Mouse (Mus musculus) forebrain, postnatal 0 days (tissue): ENCODE results near the gene Cers5. TPM values are rescaled to one million over a fixed set of nuclear protein-coding genes. Genes with fewer than 3 reads are reported as not detected.
A peak's percentile ranks its signal among the peaks of the same experiment; 100 is the strongest.

Source experiments
- ATAC-seq: fragments of 200-750 bp; cut with Nextera tagmentation; 2 replicates; pipeline ENCODE4 v1.8.0; 2017; ENCODE audit warnings: mild to moderate bottlenecking, moderate library complexity
- DNase-seq: peaks from one replicate; pipeline ENCODE4 v3.0.0-alpha.2; 2015
- H3K27ac ChIP-seq: fragments of 300-500 bp; sonication (generic); 2 replicates; pipeline ENCODE4 v1.5.1; 2014; ENCODE audit warnings: low read depth, mild to moderate bottlenecking, antibody characterized with exemption, low read length, moderate library complexity, mixed read lengths
- H3K27me3 ChIP-seq: fragments of 300-500 bp; sonication (generic); 2 replicates; pipeline ENCODE4 v1.6.1; 2014; ENCODE audit warnings: mild to moderate bottlenecking, low read length, mixed read lengths; ENCODE audit not compliant: insufficient read depth
- H3K36me3 ChIP-seq: fragments of 300-500 bp; sonication (generic); 2 replicates; pipeline ENCODE4 v1.6.1; 2014; ENCODE audit warnings: mild to moderate bottlenecking, moderate library complexity; ENCODE audit not compliant: insufficient read depth
- H3K4me1 ChIP-seq: fragments of 300-500 bp; sonication (generic); 2 replicates; pipeline ENCODE4 v1.6.1; 2014; ENCODE audit warnings: antibody characterized with exemption; ENCODE audit not compliant: insufficient read depth
- H3K4me2 ChIP-seq: fragments of 300-500 bp; sonication (generic); 2 replicates; pipeline ENCODE4 v1.6.1; 2014; ENCODE audit warnings: low read depth, mild to moderate bottlenecking, moderate library complexity
- H3K4me3 ChIP-seq: fragments of 300-500 bp; sonication (generic); 2 replicates; pipeline ENCODE4 v1.5.1; 2014; ENCODE audit warnings: low read depth, low read length, mixed read lengths
- H3K9ac ChIP-seq: fragments of 300-500 bp; sonication (generic); 2 replicates; pipeline ENCODE4 v1.6.1; 2014; ENCODE audit warnings: mild to moderate bottlenecking
- H3K9me3 ChIP-seq: fragments of 300-500 bp; sonication (generic); 2 replicates; pipeline ENCODE4 v1.6.1; 2016; ENCODE audit warnings: low read length
- CTCF ChIP-seq: sonication (generic); IDR thresholded peaks from 2 replicates; pipeline ENCODE4 v1.5.1; 2016; ENCODE audit warnings: antibody characterized with exemption, control low read depth, low read depth
- WGBS: fragments of 180-500 bp; shearing (Covaris S2); extraction: QIAGEN DNeasy Blood & Tissue Kit; methylation state at CpG from one replicate; pipeline ENCODE4 v1.1.7; 2014; 5-methylcytosine and 5-hydroxymethylcytosine counted together
- polyA plus RNA-seq: library from polyadenylated mRNA; unstranded; fragments of >200 nt; fragmentation: Nextera tagmentation; extraction: Ambion mirVana; gene quantifications from 2 replicates; pipeline ENCODE4 v1.2.1, GENCODE M21; 2015
- total RNA-seq: library from RNA; depleted of rRNA; stranded (reverse); fragments of >200 nt; gene quantifications from 2 replicates; pipeline ENCODE4 v1.2.3, GENCODE M21; 2014

Gene Cers5
- total and polyA plus RNA-seq, 2 experiments from 2014 or later = 76.8 to 99.2 TPM

DNA sequence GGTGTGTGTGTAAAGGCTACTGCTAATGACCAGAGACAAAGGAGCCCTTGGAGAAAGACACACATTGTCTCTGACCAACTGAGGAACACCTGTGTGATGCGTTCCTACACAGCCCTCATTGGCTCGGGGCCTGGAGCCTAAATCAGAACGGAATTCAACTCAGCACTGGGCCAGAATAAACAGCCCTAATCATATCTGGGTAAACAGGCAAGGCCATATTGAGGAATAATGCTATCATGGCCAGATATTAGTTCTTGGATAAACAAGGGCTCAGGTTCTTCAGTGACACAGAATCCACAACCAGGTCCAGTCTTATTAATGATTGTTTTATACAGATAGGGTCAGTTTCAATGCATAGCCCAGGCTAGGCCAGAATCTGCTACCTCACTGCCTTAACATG lies 18.3 kb upstream of the Cers5 start:
- no peak for TF ChIP-seq CTCF
- Histone ChIP-seq H3K27me3 (no peaks in the 10 kb centered on the region), H3K4me1 (no peaks in the 10 kb centered on the region), H3K27ac (no peak overlapping the region), H3K9me3 (no peaks in the 10 kb centered on the region), H3K36me3 (no peaks in the 10 kb centered on the region), H3K9ac (no peak overlapping the region), H3K4me2 (no peak overlapping the region), H3K4me3 (no peak overlapping the region)
- ATAC-seq (no peak), DNase-seq (no peak)
- 79% methylated on average over 3 of the region's 3 CpGs for WGBS

DNA sequence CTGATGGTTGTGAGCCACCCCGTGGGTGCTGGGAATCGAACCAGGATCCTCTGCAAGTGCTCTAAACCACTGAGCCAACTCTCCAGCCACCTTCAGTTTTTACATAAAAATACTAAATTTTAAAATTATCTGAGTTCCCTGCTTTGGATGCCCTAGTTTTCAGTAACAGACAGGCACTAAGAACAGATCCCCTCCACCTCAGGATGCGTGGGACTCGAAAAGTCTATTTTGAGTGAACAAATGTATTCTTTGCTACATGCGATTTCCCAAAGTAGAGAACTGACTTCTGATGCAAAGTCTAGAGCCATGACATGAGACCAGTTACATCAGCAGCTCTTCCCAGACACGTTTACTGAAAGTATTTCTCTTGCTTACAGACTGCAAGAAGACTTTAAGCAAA lies 17.8 kb upstream of the Cers5 start:
- DNase-seq = no peak
- ATAC-seq = no peak
- Histone ChIP-seq H3K36me3 (no peaks in the 10 kb centered on the region), H3K9me3 (no peaks in the 10 kb centered on the region), H3K27ac (no peak overlapping the region), H3K4me2 (no peak overlapping the region), H3K9ac (no peak overlapping the region), H3K27me3 (no peaks in the 10 kb centered on the region), H3K4me3 (no peak overlapping the region), H3K4me1 (no peaks in the 10 kb centered on the region)
- TF ChIP-seq CTCF = no peak
- WGBS = 93% methylated on average over 6 of the region's 6 CpGs

DNA sequence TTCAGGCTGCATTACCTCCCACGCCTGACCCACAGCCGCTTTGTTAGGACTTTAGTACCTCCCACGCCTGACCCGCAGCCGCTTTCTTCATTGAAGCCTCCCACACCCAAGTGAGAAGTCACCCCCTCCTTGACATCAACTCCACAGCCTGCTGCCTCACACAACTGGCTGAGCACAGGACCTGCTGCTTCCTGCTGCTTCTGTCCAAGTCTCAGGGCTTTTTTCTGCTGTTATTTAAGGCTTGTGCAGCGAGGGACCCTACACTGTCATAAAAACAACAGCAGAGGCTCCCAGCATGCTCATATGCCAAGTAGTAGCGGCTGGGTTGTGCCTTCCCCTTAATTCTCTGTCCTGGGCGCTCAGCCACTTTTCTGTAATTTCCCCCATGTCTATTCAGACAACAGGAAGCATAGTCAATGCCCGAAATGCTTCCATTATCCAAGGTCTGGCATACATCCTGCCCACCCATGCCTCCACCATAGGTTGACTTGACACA lies 15.0 kb upstream of the Cers5 start:
- Histone ChIP-seq H3K4me2 (0 out of 2 replicates have a peak overlapping the region, but pooled peaks have one; percentile 8), H3K36me3 (0 out of 2 replicates have a peak, but pooled peaks cover 2% of the 10 kb centered on the region), H3K4me1 (no peaks in the 10 kb centered on the region), H3K9me3 (no peaks in the 10 kb centered on the region), H3K9ac (no peak overlapping the region), H3K4me3 (no peak overlapping the region), H3K27me3 (no peaks in the 10 kb centered on the region), H3K27ac (peak overlapping the region; percentile 75)
- no peak for TF ChIP-seq CTCF
- WGBS = 42% methylated on average over 9 of the region's 9 CpGs
- DNase-seq (peak; percentile 69), ATAC-seq (peak; percentile 92)

DNA sequence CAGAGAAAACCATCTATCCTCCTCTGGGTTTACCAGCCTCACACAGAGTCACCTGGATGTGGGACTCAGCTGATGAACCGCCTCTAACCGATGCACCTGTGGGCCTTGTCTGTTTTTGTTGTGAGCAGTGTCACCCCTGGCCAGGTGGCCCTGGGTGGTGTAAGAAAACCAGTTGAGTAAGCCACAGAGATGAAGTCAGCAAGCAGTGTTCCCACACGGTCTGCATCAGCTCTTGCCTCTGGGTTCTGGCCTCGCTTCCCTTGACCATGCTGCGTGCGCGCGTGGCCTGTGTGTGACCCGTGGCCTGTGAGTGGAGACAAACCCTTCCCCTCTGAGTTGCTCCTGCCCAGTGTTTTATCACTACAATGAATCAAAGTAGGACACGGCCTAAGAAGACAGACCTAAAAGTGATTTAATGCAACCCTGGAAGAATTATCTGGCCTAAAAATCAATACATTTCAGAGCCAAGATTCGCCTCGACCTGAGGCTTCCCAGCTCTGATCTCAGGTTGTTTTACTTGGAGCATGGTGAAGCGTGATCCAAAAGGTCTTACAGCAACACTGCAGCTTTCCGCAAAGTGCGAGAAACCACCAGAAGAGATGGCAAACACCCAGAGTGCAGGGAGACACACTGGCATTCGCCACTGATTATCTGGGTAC lies 6.1 kb upstream of the Cers5 start:
- 94% methylated on average over 16 of the region's 16 CpGs for WGBS
- Histone ChIP-seq H3K27me3 (no peaks in the 10 kb centered on the region), H3K9me3 (no peaks in the 10 kb centered on the region), H3K4me3 (no peak overlapping the region), H3K9ac (no peak overlapping the region), H3K4me1 (no peaks in the 10 kb centered on the region), H3K36me3 (peaks cover 27% of the 10 kb centered on the region), H3K27ac (no peak overlapping the region), H3K4me2 (no peak overlapping the region)
- DNase-seq (no peak), ATAC-seq (no peak)
- TF ChIP-seq CTCF = no peak

DNA sequence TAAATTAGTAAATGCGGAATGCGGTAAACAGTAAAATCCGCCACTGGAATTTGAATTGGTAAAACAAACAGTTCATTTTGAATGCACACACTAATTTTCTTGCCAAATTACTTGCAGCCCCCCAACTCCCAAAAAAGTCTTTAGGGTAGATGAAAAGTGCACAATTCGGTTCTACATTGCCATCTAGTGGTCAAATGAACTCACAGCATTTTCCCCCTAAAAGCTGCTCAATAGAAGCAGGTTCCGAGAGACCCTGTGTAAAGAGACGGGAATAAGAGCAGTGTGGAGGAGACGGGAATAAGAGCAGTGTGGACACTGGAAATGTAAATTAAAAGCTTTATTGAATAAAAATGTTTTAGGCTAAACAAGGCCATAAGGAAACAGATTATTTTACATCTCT lies 5.5 kb upstream of the Cers5 start:
- Histone ChIP-seq H3K4me2 (no peak overlapping the region), H3K4me1 (no peaks in the 10 kb centered on the region), H3K27ac (no peak overlapping the region), H3K9ac (no peak overlapping the region), H3K36me3 (peaks cover 27% of the 10 kb centered on the region), H3K9me3 (no peaks in the 10 kb centered on the region), H3K27me3 (no peaks in the 10 kb centered on the region), H3K4me3 (no peak overlapping the region)
- 21% methylated on average over 7 of the region's 7 CpGs for WGBS
- ATAC-seq (peak; percentile 56), DNase-seq (peak; percentile 83)
- peak; percentile 88 for TF ChIP-seq CTCF

DNA sequence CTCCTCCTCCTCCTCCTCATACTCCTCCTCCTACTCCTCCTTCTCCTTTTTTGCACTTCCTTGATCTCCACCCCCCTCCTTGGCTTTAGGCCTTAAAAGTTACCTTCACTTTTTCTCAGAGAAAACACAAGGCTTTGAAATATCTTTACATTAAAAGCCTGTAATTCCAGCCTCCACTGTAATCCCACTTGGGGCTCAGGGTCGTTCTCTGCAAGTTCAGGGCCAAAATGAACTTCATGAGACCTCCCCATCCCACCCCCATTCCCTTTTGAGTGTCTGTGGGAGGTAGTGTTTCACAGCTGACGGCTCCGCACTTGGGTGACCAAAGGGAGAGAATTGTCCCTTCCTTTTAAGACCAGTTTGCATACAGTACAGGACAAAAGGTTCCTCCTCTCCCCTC lies 240 bp upstream of the Cers5 start:
- H3K36me3 ChIP-seq = no peaks in the 10 kb centered on the region; the same call in 1 of the 2 replicates
- H3K4me1 ChIP-seq = peaks cover 7% of the 10 kb centered on the region; the same call in 1 of the 2 replicates
- peak overlapping the region; percentile 79; the same call in 1 of the 2 replicates for H3K4me2 ChIP-seq
- TF ChIP-seq CTCF = no peak
- H3K4me3 ChIP-seq = peak overlapping the region; percentile 79
- no peaks in the 10 kb centered on the region for H3K27me3 ChIP-seq
- H3K27ac ChIP-seq = no peak overlapping the region
- WGBS = 31% methylated on average over 3 of the region's 3 CpGs
- H3K9ac ChIP-seq = no peak overlapping the region
- no peaks in the 10 kb centered on the region for H3K9me3 ChIP-seq
- DNase-seq (no peak), ATAC-seq (no peak)

DNA sequence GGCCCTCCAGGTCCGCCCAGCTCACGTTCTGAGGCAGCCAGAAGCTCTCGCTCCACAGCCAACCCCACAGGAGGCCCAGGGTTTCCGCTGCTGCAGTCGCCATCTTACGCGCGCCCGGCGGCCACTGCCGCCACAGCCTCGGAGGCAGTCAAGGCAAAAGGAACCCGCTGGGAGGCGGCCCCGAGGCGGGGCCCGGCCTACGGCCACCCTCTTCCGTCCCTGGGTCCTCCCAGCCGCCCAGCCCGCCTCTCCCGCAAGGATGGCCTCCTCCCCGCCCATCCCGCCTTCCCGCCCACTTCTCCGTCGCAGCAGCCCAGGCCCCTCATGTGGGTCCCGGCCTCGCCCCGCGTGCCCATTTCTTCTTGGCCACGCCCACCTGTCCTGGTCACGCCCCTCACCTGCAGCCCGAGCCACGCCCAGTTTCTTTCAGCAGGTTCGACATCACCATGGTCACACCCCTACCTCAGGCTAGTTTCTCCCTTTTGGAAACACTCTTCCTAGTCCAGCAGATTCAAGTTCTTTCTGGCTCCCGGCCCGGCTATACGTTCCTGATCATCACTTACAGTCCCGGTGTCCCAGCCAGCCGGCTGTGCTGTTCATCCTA lies 306 bp downstream of the Cers5 start:
- H3K4me1 ChIP-seq = peaks cover 7% of the 10 kb centered on the region; the same call in 1 of the 2 replicates
- WGBS = 2% methylated on average over 40 of the region's 41 CpGs
- DNase-seq (peak; percentile 83), ATAC-seq (peak; percentile 93)
- no peaks in the 10 kb centered on the region for H3K27me3 ChIP-seq
- H3K27ac ChIP-seq = peak overlapping the region; percentile 94
- H3K4me2 ChIP-seq = peak overlapping the region; percentile 79
- no peaks in the 10 kb centered on the region for H3K9me3 ChIP-seq
- peak overlapping the region; percentile 79 for H3K4me3 ChIP-seq
- peak; percentile 46 for TF ChIP-seq CTCF
- no peaks in the 10 kb centered on the region for H3K36me3 ChIP-seq
- peak overlapping the region; percentile 94 for H3K9ac ChIP-seq
